Mouse (Mus musculus): ENCODE measurements around the gene Baiap2.

- TF ChIP-seq CTCF (conservative IDR thresholded peaks at IDR 0.05; ENCODE audit: insufficient read depth, insufficient read length, low read depth, low read length) (no peak), POLR2A (IDR thresholded peaks at IDR 0.05; ENCODE audit: low read depth, low read length) (no peak)
These were observed 98.9 kb downstream of the Baiap2 start for GRCm38 (mm10) chr11:120041191-120042123.

Data from kidney, adult 2 months (tissue).